Mouse (Mus musculus) thymus, postnatal 25 days (tissue): ENCODE results near the gene Josd2.

Source experiments
- DNase-seq: peaks from one replicate; pipeline ENCODE4 v3.0.0; 2022

Josd2 gene

DNA sequence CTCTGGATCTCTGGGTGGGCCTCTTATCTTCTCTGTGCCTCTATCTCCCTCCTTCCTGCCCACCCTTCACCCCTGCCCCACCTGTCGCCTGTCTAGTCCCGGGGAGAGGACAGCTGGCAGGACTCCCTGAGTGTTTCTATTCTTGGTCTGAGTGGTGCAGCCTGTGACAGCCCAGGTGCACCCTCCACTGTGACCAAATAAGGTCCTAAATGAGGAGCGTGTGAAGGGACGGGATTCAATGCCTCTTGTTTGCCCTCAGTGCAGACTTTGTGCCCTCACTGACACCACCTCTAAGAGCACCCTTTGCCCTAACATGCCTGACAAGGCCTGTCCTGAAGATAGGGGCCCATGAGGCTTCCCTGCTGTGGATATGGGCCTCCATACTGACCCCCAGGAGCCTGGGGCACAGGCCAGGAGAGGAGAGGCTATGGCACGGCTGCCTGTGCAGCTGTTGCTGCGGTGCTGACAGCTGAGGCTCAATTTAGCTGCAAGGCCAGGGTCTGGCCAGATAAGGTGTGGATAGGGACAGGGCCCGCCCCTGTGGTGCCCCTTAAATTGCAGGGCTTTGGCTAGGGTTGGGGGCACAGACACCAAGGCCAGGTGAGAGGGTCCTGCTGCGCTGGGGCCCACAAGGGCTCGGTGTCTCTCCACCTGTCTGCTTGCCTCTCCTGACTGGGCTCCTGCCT is 5.3 kb downstream of the Josd2 start:
- no peak for DNase-seq

DNA sequence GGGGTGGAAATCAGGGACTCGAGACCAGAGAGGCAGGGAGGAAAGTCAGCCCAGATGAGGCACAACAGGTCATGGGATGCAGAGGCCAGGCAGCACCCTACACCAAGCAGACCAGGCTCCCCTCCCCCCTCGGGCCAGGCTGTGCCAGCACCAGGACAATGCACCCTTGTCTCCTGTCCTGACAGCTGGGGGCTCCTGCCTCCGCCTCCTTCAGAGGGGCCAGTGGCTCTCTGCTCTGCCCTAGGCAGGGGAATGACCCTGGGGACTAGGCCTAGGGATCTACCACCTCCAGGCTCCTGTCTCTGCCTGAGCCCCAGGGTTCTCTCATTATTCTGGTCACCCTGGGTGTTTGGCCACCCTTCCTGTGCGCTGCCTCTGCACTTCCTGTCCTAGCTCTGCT is 6.6 kb downstream of the Josd2 start:
- no peak for DNase-seq

- DNase-seq: no peak
Observed at GRCm38 (mm10) chr7:44475046-44475614, 7.3 kb downstream of the Josd2 start.

GRCm38 (mm10) chr7:44482836-44483435 is 15.2 kb downstream of the Josd2 start:
- DNase-seq: no peak

DNA sequence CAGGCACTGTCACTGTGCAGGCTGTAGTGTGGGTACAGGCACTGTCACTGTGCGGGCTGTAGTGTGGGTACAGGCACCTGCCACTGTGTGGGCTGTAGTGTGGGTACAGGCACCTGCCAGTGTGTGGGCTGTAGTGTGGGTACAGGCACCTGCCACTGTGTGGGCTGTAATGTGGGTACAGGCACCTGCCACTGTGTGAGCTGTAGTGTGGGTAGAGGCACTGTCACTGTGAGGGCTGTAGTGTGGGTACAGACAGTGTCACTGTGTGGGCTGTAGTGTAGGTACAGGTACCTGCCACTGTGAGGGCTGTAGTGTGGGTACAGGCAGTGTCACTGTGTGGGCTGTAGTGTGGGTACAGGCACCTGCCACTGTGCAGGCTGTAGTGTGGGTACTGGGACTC is 16.3 kb downstream of the Josd2 start:
- DNase-seq: no peak

GRCm38 (mm10) chr7:44484841-44485571 is 17.2 kb downstream of the Josd2 start:
- peak; percentile 76 for DNase-seq

DNA sequence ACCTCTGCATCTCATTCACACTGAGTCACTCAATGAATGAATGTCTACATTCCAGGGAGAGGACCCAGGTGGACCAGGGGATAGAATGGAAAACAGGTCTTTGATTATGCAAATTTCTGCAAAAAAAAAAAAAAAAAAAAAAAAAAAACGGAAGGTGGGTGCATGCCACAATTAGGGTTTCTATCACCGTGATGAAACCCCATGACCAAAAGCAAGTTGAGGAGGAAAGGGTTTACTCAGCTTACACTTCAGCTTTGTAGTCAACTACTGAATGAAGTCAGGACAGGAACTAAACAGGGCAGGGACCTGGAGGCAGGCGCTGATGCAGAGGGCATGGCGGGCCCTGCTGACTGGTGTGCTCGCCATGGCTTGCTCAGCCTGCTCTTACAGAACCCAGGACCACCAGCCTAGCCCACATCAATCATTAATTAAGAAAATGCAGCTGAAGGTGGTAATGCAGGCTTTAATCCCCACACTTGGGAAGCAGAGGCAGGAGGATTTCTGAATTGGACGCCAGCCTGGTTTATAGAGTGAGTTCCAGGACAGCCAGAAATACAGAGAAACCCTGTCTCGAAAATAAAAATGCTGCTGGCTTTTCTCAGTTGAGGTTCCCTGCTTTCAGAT is 17.9 kb downstream of the Josd2 start:
- no peak for DNase-seq

DNA sequence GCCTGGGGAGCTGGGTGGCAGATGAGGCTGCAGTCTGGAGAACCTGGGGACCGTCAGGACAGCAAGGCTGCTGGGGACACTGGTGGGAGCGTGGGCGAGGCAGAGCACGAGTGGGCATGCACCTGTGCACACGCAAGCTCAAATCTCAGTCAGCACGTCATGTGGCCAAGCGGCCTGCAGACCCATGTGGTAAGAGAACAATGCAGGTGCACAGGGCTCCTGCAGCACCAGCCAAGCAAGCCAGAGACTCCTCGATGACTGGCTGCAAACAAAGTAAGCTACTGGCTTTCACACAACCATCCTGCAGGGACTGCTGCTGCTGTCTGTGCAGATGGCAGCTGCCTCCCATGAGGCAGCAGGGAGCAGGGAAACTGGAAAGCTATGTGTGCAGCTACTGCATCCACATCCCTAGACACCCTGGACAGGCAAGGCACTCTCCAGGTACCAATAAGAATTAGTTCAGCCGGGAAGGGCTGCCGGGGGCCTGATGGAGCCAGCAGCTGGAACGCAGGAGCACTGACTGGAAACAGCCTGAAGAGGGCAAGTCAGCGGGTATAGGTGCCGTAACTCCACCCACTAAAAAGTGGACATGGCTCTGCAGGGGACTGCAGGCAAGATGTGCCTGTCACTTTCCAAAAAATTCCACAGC is 19.3 kb downstream of the Josd2 start:
- DNase-seq: no peak

- DNase-seq: no peak
Observed at GRCm38 (mm10) chr7:44487936-44488335, 20.2 kb downstream of the Josd2 start.

DNA sequence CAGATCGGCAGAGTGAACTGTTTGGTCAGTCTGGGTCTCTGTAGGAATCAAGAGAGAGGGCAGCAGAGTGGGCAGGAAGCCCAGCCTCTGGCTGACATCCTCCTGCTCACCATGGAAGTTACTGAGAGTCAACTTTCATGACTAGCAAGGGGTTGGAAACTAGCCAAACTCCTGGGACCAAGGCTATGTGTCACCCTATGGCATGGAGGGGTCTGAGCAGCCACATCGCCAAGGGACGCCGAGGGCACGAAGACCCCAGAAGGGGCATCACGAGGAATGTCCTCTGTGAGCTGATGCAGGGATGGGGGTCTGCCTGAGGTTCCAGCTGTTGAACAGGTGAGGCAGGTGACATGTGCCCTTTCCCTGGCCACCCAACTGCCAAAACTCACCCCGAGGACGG is 20.8 kb downstream of the Josd2 start:
- no peak for DNase-seq

- no peak for DNase-seq
Observed at GRCm38 (mm10) chr7:44490281-44490680, 22.5 kb downstream of the Josd2 start.

DNA sequence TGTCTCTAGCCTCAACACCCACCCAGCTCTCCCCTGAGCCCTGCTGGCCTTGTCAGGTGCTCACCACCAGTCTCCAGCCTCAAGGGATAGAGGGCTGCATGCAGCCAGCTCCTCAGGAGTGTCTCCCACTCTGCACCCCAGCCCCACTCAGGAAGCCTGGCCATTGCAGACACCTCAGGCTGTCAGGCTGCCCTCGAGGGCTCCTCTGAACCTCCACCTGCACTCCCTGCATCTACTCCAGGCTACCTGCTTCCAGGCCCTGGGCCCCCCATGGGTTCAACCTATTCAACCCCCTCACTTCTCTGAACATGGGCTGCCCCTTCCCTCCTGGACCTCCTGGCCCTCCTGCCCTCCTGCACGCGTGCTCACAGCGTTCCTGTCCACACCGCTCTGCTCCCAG is 23.6 kb downstream of the Josd2 start:
- DNase-seq: no peak

DNA sequence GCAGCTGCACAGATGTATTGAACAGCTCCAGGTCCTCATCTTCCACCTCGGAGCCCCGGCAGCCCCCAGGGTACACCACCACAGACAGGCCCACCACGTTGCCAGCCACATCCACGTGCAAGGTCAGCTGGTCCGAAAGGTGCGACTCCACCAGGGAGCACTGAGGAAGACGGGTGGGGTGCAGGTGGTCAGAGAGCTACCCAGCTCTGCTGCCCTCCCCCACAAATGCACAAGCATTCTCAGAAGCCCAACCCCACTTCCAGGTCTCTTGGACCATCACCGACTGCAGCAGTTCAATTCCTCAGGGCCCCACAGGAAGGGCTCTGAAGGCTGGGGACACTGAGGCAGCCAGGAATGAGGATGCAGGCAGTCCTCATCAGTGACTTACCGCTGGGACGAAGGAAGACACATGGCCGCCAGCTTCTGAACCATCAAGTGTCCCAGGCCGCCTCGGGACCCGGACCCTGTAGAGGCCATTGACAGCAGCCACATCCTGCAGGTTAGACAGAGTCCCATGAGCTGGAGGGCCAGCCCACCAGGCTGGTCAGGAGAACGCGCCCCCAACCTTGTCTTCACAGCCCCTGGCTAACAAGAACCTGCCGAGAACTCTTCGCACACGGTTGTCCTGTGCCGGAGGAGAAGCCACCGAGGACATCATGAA is 24.5 kb downstream of the Josd2 start:
- no peak for DNase-seq

- no peak for DNase-seq
Observed at GRCm38 (mm10) chr7:44494681-44495080, 26.9 kb downstream of the Josd2 start.

- no peak for DNase-seq
Observed at GRCm38 (mm10) chr7:44495086-44495485, 27.3 kb downstream of the Josd2 start.

GRCm38 (mm10) chr7:44495992-44496770 is 28.4 kb downstream of the Josd2 start, which contains the start of the genes Emc10 and Fam71e1:
Emc10 (minus strand) TSS chr7:44496529.
Fam71e1 (plus strand) TSS chr7:44496581.
- peak; percentile 98 for DNase-seq

DNA sequence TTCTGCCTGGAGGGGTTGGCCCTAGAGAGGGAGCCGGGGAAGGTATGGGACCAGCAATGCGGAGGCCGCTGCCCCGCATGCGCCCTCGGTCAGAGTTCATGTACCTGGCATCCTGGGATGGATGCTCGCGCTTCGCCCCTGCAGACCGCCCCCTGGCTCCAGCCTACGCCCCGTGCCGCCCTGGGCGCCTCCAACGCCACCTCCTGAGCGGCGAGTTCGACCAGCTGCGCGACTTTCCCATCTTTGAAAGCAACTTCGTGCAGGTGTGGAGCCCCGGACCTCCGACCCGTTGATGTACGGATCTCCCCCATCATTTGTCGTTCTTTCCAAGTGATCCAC is 29.0 kb downstream of the Josd2 start:
- no peak for DNase-seq

- no peak for DNase-seq
Observed at GRCm38 (mm10) chr7:44497361-44498055, 29.7 kb downstream of the Josd2 start.

DNA sequence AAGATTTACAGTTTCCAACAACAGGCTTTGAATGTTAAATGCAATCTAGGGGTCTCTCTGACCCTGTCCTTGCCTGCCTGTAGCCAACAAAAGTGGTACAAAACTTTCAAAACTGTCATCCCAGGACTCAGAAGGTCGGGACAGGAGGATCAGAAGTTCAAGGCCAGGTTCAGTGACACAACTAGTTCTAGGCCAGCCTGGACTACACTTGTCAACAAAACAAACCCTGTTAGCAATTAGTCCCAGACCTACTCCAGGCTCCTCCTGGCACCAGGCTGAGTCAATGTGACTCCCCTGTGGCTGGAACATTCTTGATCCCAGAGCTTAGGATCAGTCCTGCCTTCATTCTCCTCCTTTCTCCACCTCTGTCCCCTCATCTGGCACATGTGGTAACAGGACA is 31.1 kb downstream of the Josd2 start:
- DNase-seq: no peak

DNA sequence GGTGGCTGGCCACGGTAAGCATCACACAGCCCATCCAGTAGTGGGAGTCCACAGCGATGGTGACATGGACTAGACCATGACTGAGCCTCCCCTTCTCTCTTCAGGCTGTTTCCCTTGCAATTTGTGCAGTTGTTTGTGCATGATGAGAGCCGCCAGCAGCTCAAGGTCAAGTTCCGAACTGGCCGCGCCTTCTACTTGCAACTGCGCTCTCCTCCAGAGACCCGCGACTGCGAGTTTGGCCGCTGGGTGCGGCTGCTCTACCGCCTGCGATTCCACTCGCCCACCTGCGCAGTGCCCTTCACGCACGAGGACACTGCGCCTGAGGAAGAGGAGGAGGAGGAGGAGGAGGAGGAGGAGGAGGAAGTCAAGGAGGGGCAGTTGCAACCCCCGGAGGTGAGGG is 32.3 kb downstream of the Josd2 start:
- no peak for DNase-seq
